Mouse (Mus musculus) forelimb bud, embryonic 11.5 days (tissue): ENCODE measurements at regions not wholly inside any gene's neighbourhood (a gene's known extent, or its start where the extent isn't known, plus 50 kb on each side); places are given as distances from the start of the nearest gene placed in this dataset.
A peak's percentile ranks its signal among the peaks of the same experiment; 100 is the strongest.

Experiments used
- DNase-seq: peaks from one replicate; pipeline ENCODE4 v3.0.0-alpha.2; 2012; ENCODE audit warnings: low read depth, low spot score

- DNase-seq, result no peak
These were observed 378.1 kb upstream of the Cdh19 start for GRCm38 (mm10) chr1:111355435-111355834.

- DNase-seq, result no peak
These were observed 360.5 kb upstream of the Cdh19 start for GRCm38 (mm10) chr1:111337927-111338326.

- DNase-seq, result no peak
These were observed 324.9 kb upstream of the Cdh19 start for GRCm38 (mm10) chr1:111302268-111302667.

- DNase-seq, result no peak
These were observed 309.0 kb upstream of the Cdh19 start for GRCm38 (mm10) chr1:111286385-111286784.

- DNase-seq, result no peak
These were observed 308.5 kb upstream of the Cdh19 start for GRCm38 (mm10) chr1:111285916-111286315.

- no peak for DNase-seq
These were observed 265.4 kb upstream of the Cdh19 start for GRCm38 (mm10) chr1:111242814-111243213.

- DNase-seq, result peak; percentile 57
These were observed 265.0 kb upstream of the Cdh19 start for GRCm38 (mm10) chr1:111242344-111242743.
